Mouse (Mus musculus): ENCODE measurements around the gene Jchain. TPM values are rescaled to one million over a fixed set of nuclear protein-coding genes. Genes with fewer than 3 reads are reported as not detected.

The Jchain gene
- total and polyA plus RNA-seq, 3 experiments: 336 to 1,319 (median 477) TPM

GRCm38 (mm10) chr5:88530908-88531307 is 3.2 kb upstream of the Jchain start:
- 0 out of 2 replicates have a peak overlapping the region, but pooled peaks have one; percentile 33 for H3K27ac ChIP-seq (ENCODE audit: insufficient read depth, low read depth)
- H3K27me3 ChIP-seq (replicated peaks): no peaks in the 10 kb centered on the region
- no peak overlapping the region for H3K9ac ChIP-seq (ENCODE audit: insufficient read depth, low read depth)
- H3K4me2 ChIP-seq (ENCODE audit: insufficient read depth, low read depth, poor library complexity, severe bottlenecking): no peak overlapping the region
- dilution Hi-C loops (cut with MboI; ENCODE audit: extremely low pct_ligation_motif_present, extremely low pct_unique_long_range_greater_than_20kb, low sequenced_read_pairs): no loop called here
- in situ Hi-C loops (cut with MboI; ENCODE audit: low pct_ligation_motif_present, low pct_unique_long_range_greater_than_20kb, low sequenced_read_pairs): no loop called here
- peaks cover 5% of the 10 kb centered on the region for H3K79me2 ChIP-seq (replicated peaks; ENCODE audit: control insufficient read depth, extremely low read depth, insufficient read depth, poor library complexity, severe bottlenecking)
- TF ChIP-seq UBTF (IDR thresholded peaks at IDR 0.05; ENCODE audit: low read depth, low read length) (no peak), RCOR1 (conservative IDR thresholded peaks at IDR 0.05; ENCODE audit: low read depth, low read length) (no peak), USF2 (conservative IDR thresholded peaks at IDR 0.05; ENCODE audit: low read depth, low read length) (no peak), BHLHE40 (IDR thresholded peaks at IDR 0.05; ENCODE audit: low read depth, low read length) (no peak), IRF4 (IDR thresholded peaks at IDR 0.05; ENCODE audit: low read depth, low read length) (no peak), NELFE (IDR thresholded peaks at IDR 0.05; ENCODE audit: low read depth, low read length) (no peak), ETS1 (conservative IDR thresholded peaks at IDR 0.05; ENCODE audit: low read depth, low read length) (no peak), RAD21 (IDR thresholded peaks at IDR 0.05; ENCODE audit: low read depth, low read length) (no peak), ZC3H11A (IDR thresholded peaks at IDR 0.05; ENCODE audit: low read depth, low read length) (no peak), CHD2 (IDR thresholded peaks at IDR 0.05; ENCODE audit: low read length) (no peak)
- no peak for DNase-seq (ENCODE audit: extremely low read depth)
- no peaks in the 10 kb centered on the region for H3K36me3 ChIP-seq (replicated peaks in 1 of 2; ENCODE audit: control insufficient read depth in 1 of 2, insufficient read depth in 1 of 2, low read length in 1 of 2)
- H3K4me1 ChIP-seq (ENCODE audit: control insufficient read depth in 1 of 2, insufficient read depth in 2 of 2): peaks cover 14 to 79% of the 10 kb centered on the region in 2 experiments
- no peaks in the 10 kb centered on the region for H3K9me3 ChIP-seq (replicated peaks; ENCODE audit: low read length)
- H3K4me3 ChIP-seq (replicated peaks in 1 of 3; ENCODE audit: low read depth in 2 of 3, low read length in 2 of 3, poor library complexity in 1 of 3): no peak overlapping the region

GRCm38 (mm10) chr5:88519232-88519631 is 8.5 kb downstream of the Jchain start:
- peaks cover 6 to 26% of the 10 kb centered on the region in 2 experiments; a peak in 3 of 4 replicates for H3K4me1 ChIP-seq (ENCODE audit: control insufficient read depth in 1 of 2, insufficient read depth in 2 of 2)
- dilution Hi-C loops (cut with MboI; ENCODE audit: extremely low pct_ligation_motif_present, extremely low pct_unique_long_range_greater_than_20kb, low sequenced_read_pairs): no loop called here
- H3K4me3 ChIP-seq (replicated peaks in 1 of 3; ENCODE audit: low read depth in 2 of 3, low read length in 2 of 3, poor library complexity in 1 of 3): no peak overlapping the region
- no peak overlapping the region for H3K9ac ChIP-seq (ENCODE audit: insufficient read depth, low read depth)
- peaks cover 8 to 26% of the 10 kb centered on the region in 2 experiments for H3K36me3 ChIP-seq (replicated peaks in 1 of 2; ENCODE audit: control insufficient read depth in 1 of 2, insufficient read depth in 1 of 2, low read length in 1 of 2)
- H3K9me3 ChIP-seq (replicated peaks; ENCODE audit: low read length): no peaks in the 10 kb centered on the region
- no peaks in the 10 kb centered on the region for H3K27me3 ChIP-seq (replicated peaks)
- peak; percentile 65 for DNase-seq (ENCODE audit: extremely low read depth)
- H3K4me2 ChIP-seq (ENCODE audit: insufficient read depth, low read depth, poor library complexity, severe bottlenecking): no peak overlapping the region
- peaks cover 3% of the 10 kb centered on the region; the same call in 1 of the 2 replicates for H3K79me2 ChIP-seq (replicated peaks; ENCODE audit: control insufficient read depth, extremely low read depth, insufficient read depth, poor library complexity, severe bottlenecking)
- in situ Hi-C loops (cut with MboI; ENCODE audit: low pct_ligation_motif_present, low pct_unique_long_range_greater_than_20kb, low sequenced_read_pairs): no loop called here
- TF ChIP-seq ZC3H11A (IDR thresholded peaks at IDR 0.05; ENCODE audit: low read depth, low read length) (peak; percentile 87), IRF4 (IDR thresholded peaks at IDR 0.05; ENCODE audit: low read depth, low read length) (peak; percentile 52; the same call in 1 of the 2 replicates), MAX (IDR thresholded peaks at IDR 0.05; ENCODE audit: low read length) (no peak), JUND (conservative IDR thresholded peaks at IDR 0.05; ENCODE audit: low read depth, low read length) (peak; percentile 60), POLR2AphosphoS2 (IDR thresholded peaks at IDR 0.05; ENCODE audit: low read depth, low read length) (no peak), TCF12 (IDR thresholded peaks at IDR 0.05; ENCODE audit: low read depth, low read length) (0 out of 2 replicates have a peak, but pooled peaks have one; percentile 17), ZNF384 (IDR thresholded peaks at IDR 0.05; ENCODE audit: low read depth, low read length) (peak; percentile 90), SIN3A (IDR thresholded peaks at IDR 0.05; ENCODE audit: low read length) (peak; percentile 55; the same call in 1 of the 2 replicates), RAD21 (IDR thresholded peaks at IDR 0.05; ENCODE audit: low read depth, low read length) (peak; percentile 99), CTCF (conservative IDR thresholded peaks at IDR 0.05 in 1 of 2, IDR thresholded peaks at IDR 0.05 in 1 of 2; ENCODE audit: low read depth in 2 of 2, low read length in 2 of 2) (peak; percentile 38 to 92; a peak in 3 of 4 replicates), SMC3 (IDR thresholded peaks at IDR 0.05; ENCODE audit: low read depth, low read length) (peak; percentile 94), NELFE (IDR thresholded peaks at IDR 0.05; ENCODE audit: low read depth, low read length) (peak; percentile 43; the same call in 1 of the 2 replicates), PAX5 (IDR thresholded peaks at IDR 0.05; ENCODE audit: low read length) (no peak)
- H3K27ac ChIP-seq (ENCODE audit: insufficient read depth, low read depth): no peak overlapping the region

Data from CH12.LX (cell line).